Mouse (Mus musculus) heart, postnatal 36 days (tissue): ENCODE results near the gene Trappc11. TPM values are rescaled to one million over a fixed set of nuclear protein-coding genes. Genes with fewer than 3 reads are reported as not detected.

ENCODE experiments used
- DNase-seq, 2 experiments: peaks; one replicate each; pipeline ENCODE4 v3.0.0; 2021 to 2022
- intact Hi-C: fragments of 180-260 bp; cut with DNase I; formaldehyde crosslinking; loops from one replicate; pipeline ENCODE4 v1.15.1; 2025
- total RNA-seq, 2 experiments: library from RNA; stranded (reverse); gene quantifications; 2 replicates each; pipeline ENCODE4 v1.2.3; 2021

Gene Trappc11
- 10 to 100 TPM; 20.3 to 21.0 TPM for total RNA-seq

DNA sequence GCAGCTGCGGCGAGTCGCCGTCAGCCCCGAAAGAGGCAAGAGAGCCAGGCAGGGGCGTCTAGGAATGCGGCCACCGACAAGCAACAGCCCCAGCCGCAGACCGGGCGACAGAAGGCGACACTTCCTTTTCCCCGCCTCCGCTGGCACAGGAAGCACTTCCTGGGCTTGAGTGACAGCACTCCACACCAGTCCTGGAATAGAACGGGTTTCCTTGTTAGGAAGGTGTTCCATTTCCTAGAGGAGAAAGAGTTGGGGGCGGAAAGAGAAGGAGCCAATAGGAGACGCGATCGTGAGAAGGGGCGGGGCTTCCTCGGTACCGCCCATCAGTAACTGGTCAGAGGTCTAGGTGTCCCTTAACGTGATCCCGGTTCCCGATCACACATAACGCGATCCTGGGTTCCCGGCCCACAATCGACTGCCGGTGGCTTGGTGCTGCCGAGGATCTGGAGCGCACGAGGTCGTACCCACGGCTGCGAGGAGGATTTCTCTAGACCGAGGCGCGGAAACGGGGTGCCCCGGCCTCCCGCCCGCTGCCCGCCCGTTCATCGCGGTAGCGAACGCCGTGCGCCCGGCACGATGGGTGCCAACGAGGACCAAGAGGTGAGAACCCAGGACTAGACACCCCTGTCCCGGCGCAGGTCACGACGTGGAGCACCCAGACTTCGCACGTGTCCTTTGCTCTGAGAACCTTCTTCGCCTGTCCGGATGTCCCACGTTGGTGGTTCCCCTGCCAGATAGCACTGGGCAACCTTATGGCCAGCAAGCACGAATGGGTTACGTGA is at the start of gene Trappc11, which contains the start of gene Rwdd4a:
TSS of gene Trappc11 (minus strand) at position 127 of the 782 bp plus-strand sequence.
TSS of gene Rwdd4a (plus strand) at position 321 of the 782 bp plus-strand sequence.
- intact Hi-C loops: loop anchor here (2.0 to 5.0 kb wide), 4 partner anchors 121 to 179 kb away; partner anchors contain the start of genes Cdkn2aip and Ing2
- DNase-seq: peak; percentile 95

DNA sequence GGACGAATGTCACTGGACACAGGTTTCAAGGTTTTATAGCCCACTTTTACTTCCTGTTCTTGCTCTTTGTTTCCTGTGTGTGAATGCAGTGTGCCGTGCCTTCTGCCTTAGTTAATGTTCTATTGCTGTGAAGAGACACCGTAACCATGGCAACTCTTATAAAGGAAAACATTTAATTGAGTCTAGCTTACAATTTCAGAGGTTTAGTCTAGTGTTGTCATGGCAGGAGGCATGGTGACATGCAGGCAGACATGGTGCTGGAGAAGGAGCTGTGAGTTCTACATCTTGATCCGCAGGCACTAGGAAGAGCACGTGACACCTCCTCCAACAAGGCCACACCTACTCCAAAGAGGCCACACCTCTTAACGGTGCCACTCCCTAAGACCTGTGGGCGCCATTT is 48.2 kb upstream of the Trappc11 start:
- no peak for DNase-seq
- intact Hi-C loops: no loop called here

DNA sequence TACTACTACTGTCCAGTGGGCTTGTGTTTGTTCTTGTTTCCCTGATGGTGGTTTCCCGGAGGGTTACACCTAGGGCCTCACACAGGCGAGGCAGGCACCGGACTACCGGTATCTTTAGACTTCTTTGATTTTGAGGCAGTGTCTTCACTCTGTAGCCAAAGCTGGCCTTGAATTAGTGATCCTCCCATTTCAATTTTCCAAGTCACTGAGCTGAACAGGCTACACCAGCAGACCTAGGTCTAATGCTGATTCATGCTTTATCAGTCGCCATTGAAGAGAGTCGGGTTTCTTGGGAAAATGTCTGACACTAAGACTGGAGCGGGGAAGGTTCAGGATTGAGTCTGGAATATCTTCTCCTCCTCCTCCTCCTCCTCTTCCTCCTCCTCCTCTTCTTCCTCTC is 40.2 kb upstream of the Trappc11 start:
- intact Hi-C loops: no loop called here

DNA sequence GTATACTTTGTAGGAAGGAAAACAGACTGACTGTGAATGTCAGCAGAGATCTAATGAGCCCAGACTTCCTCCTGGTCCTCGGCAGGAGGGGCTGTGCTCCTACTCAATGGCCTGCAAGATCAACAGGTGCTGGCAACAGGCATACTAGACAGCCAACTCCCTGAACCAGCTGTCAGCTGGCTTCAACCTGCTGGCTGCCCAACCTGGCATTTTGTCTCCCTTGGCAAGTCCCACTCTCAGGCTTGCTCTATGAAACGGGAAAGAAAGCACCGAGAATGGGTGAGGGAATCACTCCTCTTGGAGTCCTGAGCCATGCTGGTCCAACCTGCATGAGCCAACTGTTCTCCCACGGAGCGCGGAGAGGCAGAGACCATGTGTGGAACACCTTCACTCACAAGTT is 36.9 kb upstream of the Trappc11 start:
- no peak for DNase-seq
- intact Hi-C loops: no loop called here

More for the DNA sequence above, 40.2 kb upstream of the Trappc11 start:
- DNase-seq: no peak

DNA sequence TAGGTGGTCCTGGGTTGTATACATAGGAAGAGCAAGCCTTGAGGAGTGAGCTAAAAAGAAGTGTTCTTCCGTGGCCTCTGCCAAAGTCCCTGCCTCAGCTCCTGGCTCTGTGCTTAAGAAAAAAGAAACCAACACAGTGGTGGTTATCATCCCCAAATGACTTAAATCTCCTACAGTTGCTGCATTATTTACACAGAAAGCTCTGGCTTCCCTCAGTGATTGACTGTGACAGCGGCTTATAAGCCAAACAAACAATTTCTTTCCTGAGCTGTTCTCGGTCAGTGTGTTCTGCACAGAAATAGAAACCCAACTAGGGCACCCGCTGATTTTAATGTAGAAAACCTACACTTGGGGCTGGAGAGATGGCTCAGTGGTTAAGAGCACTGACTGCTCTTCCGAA is 34.8 kb upstream of the Trappc11 start:
- DNase-seq: no peak
- intact Hi-C loops: no loop called here

DNA sequence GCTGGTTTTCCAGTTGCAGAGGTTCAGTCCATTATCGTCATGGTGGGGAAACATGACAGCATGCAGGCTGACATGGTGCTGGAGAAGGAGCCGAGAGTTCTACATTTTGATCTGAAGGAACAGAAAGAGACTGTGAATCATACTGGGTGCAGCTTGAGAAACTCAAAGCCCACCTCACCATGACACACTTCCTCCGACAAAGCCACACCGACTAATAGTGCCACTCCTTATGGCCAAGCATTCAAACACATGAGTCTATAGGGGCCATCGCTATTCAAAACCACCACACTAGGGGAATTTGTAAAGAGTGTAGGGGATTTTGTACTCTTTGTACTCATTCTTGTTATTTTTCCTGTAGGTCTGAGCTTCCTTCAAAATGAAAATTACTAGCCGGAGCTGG is 33.3 kb upstream of the Trappc11 start:
- no peak for DNase-seq
- intact Hi-C loops: no loop called here

DNA sequence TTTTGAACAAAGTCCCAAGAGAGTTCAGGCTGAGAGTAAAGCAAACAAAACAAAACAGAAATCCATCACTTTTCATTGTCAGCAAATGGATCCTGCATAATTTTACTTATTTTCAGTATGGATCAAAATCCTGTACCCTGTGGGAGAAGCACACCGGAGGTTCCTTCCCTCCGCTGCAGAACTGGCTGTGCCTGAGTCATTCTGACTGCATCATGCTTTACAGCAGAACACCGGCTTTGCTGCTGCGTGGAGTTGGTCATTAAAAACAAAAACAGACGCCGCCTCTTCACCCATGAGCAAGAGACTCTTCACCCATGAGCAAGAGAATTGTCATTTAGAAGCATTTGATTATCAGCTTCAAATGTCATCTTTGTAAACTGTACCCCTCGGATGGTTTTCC is 27.5 kb upstream of the Trappc11 start:
- intact Hi-C loops: no loop called here

DNA sequence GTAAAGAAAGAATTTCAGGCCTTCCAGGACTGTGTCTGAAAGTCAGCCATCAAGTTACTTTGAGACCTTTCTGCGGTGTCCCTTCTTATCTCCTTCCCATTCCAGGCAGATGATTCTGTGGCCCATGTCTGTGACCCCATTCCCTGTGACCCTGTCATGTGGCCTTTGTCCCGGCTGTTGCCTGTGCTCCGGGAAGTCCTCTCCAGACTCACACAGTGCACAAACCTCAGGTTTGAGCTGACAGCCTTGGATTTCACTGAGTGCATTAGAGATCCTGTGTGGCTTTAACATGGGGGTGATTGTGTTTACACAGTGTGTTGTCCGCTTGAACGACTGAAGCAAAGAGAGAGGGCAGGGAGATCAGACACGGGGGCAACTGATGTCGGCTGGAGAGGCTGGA is 25.0 kb upstream of the Trappc11 start:
- DNase-seq: no peak
- intact Hi-C loops: loop anchor here (5.0 kb wide), 1 partner anchor 119 kb away; the partner anchor contains the start of gene Ing2

More for the DNA sequence above, 27.5 kb upstream of the Trappc11 start:
- DNase-seq: no peak

DNA sequence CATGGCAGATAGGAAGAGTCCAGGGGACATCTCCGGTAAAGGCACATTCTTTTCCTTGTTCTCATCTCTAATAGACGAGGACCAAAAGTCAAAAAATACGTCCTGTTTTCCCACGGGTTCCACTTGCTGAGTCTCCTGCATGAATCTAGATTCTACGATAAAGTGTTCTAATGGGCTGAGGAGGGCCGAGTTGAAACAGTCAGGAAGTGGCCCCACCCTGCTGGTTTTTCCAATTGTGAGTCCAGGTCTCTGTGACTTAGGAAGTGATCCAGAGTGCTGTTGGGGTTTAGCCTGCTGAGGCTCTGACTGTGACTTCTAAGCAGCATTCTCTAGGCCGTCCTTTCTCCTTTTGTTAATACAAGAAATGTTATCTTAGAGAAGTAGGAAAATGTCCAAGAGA is 23.2 kb upstream of the Trappc11 start:
- intact Hi-C loops: loop anchor here (5.0 kb wide), 1 partner anchor 121 kb away; the partner anchor contains the start of gene Ing2
- DNase-seq: peak; percentile 3 to 20

DNA sequence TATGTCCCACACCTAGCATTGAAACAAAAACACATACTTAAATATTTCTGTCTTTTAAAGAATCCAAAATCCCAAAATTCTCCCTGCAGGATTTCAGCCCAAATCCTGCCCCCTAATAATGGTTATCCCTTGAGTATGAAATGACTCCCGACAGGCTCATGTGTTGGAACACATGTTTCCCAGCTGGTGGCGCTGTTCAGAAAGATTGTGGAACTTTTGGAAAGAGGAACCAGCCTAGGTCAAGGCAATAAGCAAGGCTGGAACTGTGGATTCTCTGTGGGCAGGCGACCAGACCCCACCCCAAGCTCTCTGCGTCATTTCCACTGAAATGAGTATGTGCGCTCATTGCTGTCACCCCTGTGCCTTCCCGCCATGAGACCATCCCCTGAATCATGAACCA is 20.3 kb upstream of the Trappc11 start:
- no peak for DNase-seq
- intact Hi-C loops: loop anchor here (2.0 kb wide), 1 partner anchor 139 kb away; no protein-coding TSS in a partner anchor

DNA sequence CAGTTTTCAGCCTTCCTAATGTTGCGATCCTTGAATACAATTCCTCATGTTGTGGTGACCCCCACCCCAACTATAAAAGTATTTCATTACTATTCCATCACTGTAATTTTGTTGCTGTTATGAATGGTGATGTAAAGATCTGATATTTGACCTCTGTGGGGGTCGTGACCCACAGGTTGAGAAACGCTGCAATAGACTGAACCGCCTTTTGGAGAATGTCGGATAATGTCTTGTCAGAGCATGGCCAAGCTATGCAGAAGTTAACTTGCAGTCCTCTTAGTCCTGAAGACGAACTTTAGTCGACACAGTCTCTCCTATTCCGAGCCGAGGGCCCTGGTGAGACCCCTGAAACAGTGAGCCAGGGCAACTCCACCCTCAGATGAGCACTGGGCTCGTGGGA is 13.8 kb upstream of the Trappc11 start:
- intact Hi-C loops: no loop called here
- no peak for DNase-seq

DNA sequence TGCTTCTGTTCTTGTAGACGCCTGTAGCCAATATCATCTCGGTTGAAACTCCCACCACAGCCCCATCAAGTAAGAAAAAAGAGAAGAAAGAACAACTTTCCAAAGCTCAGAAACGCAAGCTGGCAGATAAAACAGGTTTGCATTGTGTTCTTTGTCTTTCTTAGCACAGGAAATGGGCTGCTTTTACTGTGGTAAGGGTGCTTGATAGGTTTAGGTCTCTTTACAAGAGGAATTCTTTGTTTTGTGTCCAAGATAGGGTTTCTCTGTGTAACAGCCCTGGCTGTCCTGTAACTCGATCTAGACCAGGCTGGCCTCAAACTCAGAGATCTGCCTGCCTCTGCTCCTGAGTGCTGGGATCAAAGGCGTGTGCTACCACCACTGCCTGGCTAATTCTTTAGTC is 10.8 kb upstream of the Trappc11 start:
- intact Hi-C loops: no loop called here
- DNase-seq: no peak

DNA sequence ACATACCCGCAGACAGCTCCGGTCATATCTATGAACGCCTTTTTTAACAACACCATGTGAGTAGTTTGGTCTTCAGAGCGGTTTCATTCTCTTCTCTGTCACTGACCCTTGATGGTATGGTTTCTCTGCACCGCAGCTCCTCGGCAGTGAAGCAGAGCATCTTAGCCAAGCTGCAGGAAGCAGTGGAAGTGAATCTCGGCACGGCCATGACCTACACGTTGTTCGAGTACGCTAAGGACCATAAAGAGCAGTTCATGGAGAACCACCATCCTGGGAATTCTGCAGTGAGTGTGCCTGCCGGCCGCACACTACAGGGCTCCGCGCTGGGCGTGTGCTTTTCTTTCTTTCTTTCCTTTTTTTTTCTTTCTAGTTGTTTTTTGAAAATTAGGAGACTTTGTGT is 9.5 kb upstream of the Trappc11 start:
- intact Hi-C loops: no loop called here
- no peak for DNase-seq

DNA sequence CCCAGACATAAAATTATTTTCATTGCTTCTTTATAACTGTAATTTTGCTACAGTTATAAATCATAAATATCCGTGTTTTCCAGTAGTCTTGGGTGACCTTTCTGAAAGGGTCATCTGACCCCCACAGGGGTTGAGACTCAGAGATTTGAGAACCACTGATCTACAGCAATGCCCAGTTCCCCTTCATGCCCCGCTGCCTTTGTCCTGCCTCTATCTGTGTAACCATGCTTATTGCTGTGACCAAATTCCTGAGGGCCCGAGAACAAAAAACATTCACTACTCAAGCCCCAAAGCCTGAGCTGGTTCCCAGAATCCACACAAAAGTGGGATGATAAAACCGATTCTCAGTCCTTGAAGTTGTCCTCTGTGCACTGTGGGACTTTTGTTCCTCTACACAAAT is 5.1 kb upstream of the Trappc11 start:
- DNase-seq: no peak
- intact Hi-C loops: no loop called here

DNA sequence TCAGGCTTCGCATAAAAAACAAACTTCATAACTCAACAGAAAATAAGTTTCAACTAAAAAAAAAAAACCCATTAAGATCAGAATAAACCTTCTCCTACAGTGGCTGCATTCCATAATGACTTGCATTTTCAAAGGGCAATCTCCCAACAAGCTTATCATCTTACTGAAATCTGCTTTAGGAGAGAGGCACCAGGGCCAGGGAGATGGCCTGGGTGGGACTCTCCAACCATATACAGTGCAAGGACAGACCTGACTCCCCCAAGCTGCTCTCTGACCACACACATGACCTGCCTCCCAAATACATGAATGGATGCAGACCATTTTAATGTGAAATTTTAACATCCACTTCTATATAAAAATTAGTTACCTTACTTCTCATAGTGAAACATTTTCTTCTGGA is 5.2 kb downstream of the Trappc11 start:
- intact Hi-C loops: no loop called here
- no peak for DNase-seq

DNA sequence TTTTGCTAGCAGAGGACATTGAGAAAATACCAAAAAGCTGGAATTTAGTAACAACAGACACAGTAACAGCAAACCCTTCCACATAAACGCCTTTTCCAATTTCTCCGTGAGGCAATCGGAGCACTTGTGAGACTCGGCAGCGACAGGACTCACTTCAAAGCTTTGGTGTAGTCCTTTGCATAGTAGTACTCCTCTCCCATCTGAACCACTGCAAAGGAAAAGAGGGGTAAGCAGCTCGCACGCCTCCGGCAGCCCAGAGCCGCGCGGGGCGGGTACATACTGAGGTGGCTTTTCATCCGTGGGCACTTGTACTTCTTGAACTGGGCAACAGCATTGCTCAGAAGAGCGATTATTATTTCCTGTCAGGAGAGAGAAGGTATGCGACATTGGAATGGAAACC is 19.7 kb downstream of the Trappc11 start:
- no peak for DNase-seq
- intact Hi-C loops: no loop called here

DNA sequence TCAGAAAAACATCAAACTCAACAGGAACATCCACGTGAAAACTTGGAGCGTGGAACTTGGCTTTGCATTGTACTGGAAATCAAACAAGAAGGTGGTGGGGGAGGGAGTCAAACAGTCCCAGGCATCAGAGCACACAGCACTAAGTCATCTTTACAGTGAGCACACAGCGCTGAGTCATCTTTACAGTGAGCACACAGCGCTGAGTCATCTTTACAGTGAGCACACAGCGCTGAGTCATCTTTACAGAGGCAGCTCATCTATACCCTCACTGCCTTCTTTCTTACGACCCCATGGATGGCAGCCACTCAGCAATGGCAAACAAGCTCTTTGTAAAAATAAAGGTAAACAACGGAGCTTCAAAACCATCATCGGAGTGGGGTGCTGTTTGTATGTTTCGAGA is 22.3 kb downstream of the Trappc11 start:
- intact Hi-C loops: no loop called here
- DNase-seq: no peak

DNA sequence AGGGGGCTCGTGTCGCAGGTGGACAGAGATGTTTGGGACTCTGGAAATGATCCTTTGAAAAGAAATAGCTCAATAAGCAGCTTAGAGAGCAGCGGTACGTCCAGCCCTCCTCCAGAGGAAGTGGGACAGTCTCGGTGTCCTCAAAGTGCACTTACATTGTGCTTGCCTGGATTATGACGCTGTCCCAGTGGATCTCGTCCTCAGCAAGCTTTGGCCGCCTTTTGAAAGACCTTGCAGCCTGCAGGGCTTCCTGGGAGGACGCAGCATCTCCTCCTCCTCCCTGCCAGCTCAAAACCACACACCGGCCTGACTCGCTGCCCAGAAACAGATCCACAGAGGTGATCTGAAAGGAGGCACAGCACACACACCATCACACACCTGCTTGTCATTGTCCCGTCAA is 27.8 kb downstream of the Trappc11 start:
- intact Hi-C loops: no loop called here
- no peak for DNase-seq

DNA sequence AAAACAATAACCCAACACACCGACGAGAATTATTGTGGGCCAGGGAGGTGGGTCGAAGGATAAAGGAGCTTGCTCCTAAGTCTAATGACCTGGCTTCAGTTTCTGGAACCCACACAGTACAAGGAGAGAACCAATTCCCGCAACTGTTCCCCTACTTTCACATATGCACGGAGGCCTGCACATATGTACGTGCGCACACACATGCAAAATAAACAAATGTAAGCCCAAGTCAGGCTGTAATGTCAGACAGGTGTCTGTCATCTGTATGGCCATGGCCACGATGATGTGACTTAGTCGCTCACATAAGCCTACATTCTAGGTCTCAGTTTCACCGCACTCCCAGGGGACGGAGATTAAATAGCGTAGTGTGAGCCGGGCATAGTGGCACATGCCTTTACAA is 30.7 kb downstream of the Trappc11 start:
- intact Hi-C loops: no loop called here
- DNase-seq: no peak

DNA sequence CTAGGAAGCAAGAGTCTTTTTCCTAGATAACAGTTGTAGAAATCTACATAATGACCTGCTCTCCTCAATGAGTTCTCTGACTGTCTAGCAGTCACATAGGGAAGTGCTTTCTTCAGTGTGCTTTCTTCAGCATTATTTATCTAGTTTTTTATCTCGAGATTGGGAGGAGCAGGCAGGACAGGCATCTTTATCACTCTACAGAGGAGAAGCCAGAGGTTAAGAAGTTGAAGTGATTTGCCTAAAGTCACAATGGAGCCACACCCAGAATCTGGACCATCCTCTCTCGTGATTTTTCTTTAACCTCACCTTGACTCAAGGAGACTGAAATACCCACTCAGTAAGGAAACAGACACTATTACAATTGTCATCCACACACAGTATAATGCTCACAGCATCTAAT is 31.3 kb downstream of the Trappc11 start:
- no peak for DNase-seq
- intact Hi-C loops: no loop called here

DNA sequence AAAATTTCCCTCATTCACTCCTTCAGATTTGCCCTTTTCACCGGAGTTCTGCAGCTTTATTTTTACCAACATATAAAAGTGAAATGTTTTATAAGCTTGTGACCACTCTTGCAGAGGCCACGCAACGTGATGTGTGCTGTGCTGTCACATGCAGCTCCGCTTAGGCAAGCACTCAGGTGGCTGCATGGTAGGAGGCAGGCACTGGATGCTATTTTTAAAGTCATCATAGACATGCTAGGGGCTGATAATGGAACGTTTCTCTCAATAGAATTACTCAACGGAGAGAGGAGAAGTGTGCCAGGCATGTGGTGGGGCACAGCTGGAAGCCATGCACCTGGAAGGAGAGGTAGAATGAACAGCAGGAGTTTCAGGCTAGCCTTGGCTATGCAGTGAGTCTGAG is 37.8 kb downstream of the Trappc11 start:
- intact Hi-C loops: loop anchor here (10.0 kb wide), 1 partner anchor 481 kb away; no protein-coding TSS in a partner anchor
- no peak for DNase-seq

DNA sequence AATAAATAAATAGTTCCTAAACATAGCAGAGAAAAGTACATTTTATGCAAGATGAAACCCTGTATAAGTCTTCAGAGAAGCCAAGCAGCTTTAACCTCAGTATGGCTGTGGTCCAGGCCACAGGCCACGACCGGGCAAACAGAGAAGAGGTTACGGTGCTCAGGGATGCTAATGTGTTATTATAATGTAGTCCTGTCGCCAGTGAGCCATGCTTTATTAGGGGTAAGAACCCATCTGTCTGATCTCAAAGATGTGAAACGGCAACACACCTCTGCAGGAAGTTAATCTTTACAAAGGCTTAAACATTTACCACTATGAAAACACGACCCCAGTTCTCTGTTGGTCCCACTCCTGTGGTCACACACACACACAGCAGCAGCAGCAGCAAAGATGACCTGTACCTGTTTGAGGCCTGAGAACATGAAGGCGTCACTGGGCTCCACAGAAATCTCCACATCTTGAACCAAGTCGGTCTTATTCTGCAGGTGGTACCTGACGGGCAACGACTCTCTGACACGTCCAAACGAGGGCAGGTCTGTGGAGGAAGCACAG is 38.6 kb downstream of the Trappc11 start:
- DNase-seq: no peak
- intact Hi-C loops: loop anchor here (10.0 kb wide), 1 partner anchor 480 kb away; no protein-coding TSS in a partner anchor
